Mouse (Mus musculus): ENCODE measurements around the gene Zmiz1. TPM values are rescaled to one million over a fixed set of nuclear protein-coding genes. Genes with fewer than 3 reads are reported as not detected.
A peak's percentile ranks its signal among the peaks of the same experiment; 100 is the strongest.

Zmiz1 gene
- polyA plus RNA-seq, 1 experiment from 2014 or later = 37.0 TPM

- Histone ChIP-seq H3K9ac (ENCODE audit: low read length) (no peak overlapping the region; the same call in 1 of the 2 replicates), H3K4me1 (ENCODE audit: control insufficient read depth, insufficient read depth, low read length) (0 out of 2 replicates have a peak, but pooled peaks cover 3% of the 10 kb centered on the region), H3K9me3 (replicated peaks; ENCODE audit: control insufficient read depth, low read length) (no peaks in the 10 kb centered on the region), H3K36me3 (ENCODE audit: control insufficient read depth, insufficient read depth, low read length) (no peaks in the 10 kb centered on the region), H3K4me2 (ENCODE audit: low read length) (no peak overlapping the region), H3K27me3 (replicated peaks; ENCODE audit: control insufficient read depth, insufficient read depth, low read length) (no peaks in the 10 kb centered on the region), H3K27ac (ENCODE audit: low read depth, low read length) (no peak overlapping the region; the same call in 1 of the 2 replicates), H3K4me3 (ENCODE audit: low read depth, low read length) (no peak overlapping the region)
- DNase-seq (ENCODE audit: low spot score) = peak; percentile 68
- 77% methylated on average over 5 of the region's 5 CpGs for WGBS
- no peak for ATAC-seq
Observed at GRCm38 (mm10) chr14:25707691-25708181, 248.8 kb downstream of the Zmiz1 start.

GRCm38 (mm10) chr14:25708451-25708850 is 249.5 kb downstream of the Zmiz1 start:
- Histone ChIP-seq H3K36me3 (ENCODE audit: control insufficient read depth, insufficient read depth, low read length) (no peaks in the 10 kb centered on the region), H3K27ac (ENCODE audit: low read depth, low read length) (no peak overlapping the region), H3K4me2 (ENCODE audit: low read length) (no peak overlapping the region), H3K4me3 (ENCODE audit: low read depth, low read length) (no peak overlapping the region), H3K9me3 (replicated peaks; ENCODE audit: control insufficient read depth, low read length) (no peaks in the 10 kb centered on the region), H3K9ac (ENCODE audit: low read length) (no peak overlapping the region), H3K27me3 (replicated peaks; ENCODE audit: control insufficient read depth, insufficient read depth, low read length) (no peaks in the 10 kb centered on the region), H3K4me1 (ENCODE audit: control insufficient read depth, insufficient read depth, low read length) (0 out of 2 replicates have a peak, but pooled peaks cover 3% of the 10 kb centered on the region)
- ATAC-seq (no peak), DNase-seq (ENCODE audit: low spot score) (no peak)
- 75% methylated on average over 4 of the region's 4 CpGs for WGBS

GRCm38 (mm10) chr14:25708917-25709316 is 249.9 kb downstream of the Zmiz1 start:
- ATAC-seq (no peak), DNase-seq (ENCODE audit: low spot score) (no peak)
- Histone ChIP-seq H3K36me3 (ENCODE audit: control insufficient read depth, insufficient read depth, low read length) (no peaks in the 10 kb centered on the region), H3K4me3 (ENCODE audit: low read depth, low read length) (no peak overlapping the region), H3K27ac (ENCODE audit: low read depth, low read length) (no peak overlapping the region), H3K9me3 (replicated peaks; ENCODE audit: control insufficient read depth, low read length) (no peaks in the 10 kb centered on the region), H3K27me3 (replicated peaks; ENCODE audit: control insufficient read depth, insufficient read depth, low read length) (no peaks in the 10 kb centered on the region), H3K4me2 (ENCODE audit: low read length) (no peak overlapping the region), H3K4me1 (ENCODE audit: control insufficient read depth, insufficient read depth, low read length) (0 out of 2 replicates have a peak, but pooled peaks cover 3% of the 10 kb centered on the region), H3K9ac (ENCODE audit: low read length) (no peak overlapping the region)
- 71% methylated on average over 2 of the region's 2 CpGs for whole genome bisulfite sequencing

DNA sequence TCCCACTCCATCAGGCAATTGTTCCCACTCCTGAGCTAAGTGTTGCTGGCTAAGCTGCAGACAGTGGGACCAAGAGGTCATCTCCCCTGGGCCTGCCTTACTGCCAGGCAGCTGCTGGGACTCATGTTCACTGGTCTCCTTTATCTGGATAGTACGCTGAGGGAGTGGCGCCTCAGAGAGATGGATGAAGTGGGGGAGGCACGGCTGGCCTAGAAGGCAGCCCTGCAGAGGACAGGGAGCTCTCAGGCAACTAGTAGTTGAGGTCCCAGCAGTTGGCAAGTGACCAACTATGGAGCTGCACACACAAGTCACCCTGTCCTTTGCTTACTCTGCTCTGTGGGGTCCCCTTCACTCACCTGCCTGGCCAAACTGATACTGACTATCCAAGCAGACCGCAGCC is 251.1 kb downstream of the Zmiz1 start:
- Histone ChIP-seq H3K4me2 (ENCODE audit: low read length) (no peak overlapping the region), H3K27ac (ENCODE audit: low read depth, low read length) (no peak overlapping the region), H3K36me3 (ENCODE audit: control insufficient read depth, insufficient read depth, low read length) (no peaks in the 10 kb centered on the region), H3K9me3 (replicated peaks; ENCODE audit: control insufficient read depth, low read length) (no peaks in the 10 kb centered on the region), H3K4me1 (ENCODE audit: control insufficient read depth, insufficient read depth, low read length) (0 out of 2 replicates have a peak, but pooled peaks cover 3% of the 10 kb centered on the region), H3K27me3 (replicated peaks; ENCODE audit: control insufficient read depth, insufficient read depth, low read length) (no peaks in the 10 kb centered on the region), H3K4me3 (ENCODE audit: low read depth, low read length) (no peak overlapping the region), H3K9ac (ENCODE audit: low read length) (no peak overlapping the region)
- no peak for ATAC-seq
- WGBS = 79% methylated on average over 4 of the region's 4 CpGs
- DNase-seq (ENCODE audit: low spot score) = no peak

GRCm38 (mm10) chr14:25710681-25711080 is 251.7 kb downstream of the Zmiz1 start:
- H3K4me2 ChIP-seq (ENCODE audit: low read length) = no peak overlapping the region
- H3K27me3 ChIP-seq (replicated peaks; ENCODE audit: control insufficient read depth, insufficient read depth, low read length) = no peaks in the 10 kb centered on the region
- H3K36me3 ChIP-seq (ENCODE audit: control insufficient read depth, insufficient read depth, low read length) = no peaks in the 10 kb centered on the region
- no peak for DNase-seq (ENCODE audit: low spot score)
- H3K27ac ChIP-seq (ENCODE audit: low read depth, low read length) = no peak overlapping the region
- ATAC-seq = no peak
- 0 out of 2 replicates have a peak, but pooled peaks cover 3% of the 10 kb centered on the region for H3K4me1 ChIP-seq (ENCODE audit: control insufficient read depth, insufficient read depth, low read length)
- no peak overlapping the region for H3K9ac ChIP-seq (ENCODE audit: low read length)
- H3K4me3 ChIP-seq (ENCODE audit: low read depth, low read length) = no peak overlapping the region
- WGBS = 77% methylated on average over 4 of the region's 4 CpGs
- H3K9me3 ChIP-seq (replicated peaks; ENCODE audit: control insufficient read depth, low read length) = no peaks in the 10 kb centered on the region

- no peak overlapping the region for H3K4me2 ChIP-seq (ENCODE audit: low read length)
- 65% methylated on average over 7 of the region's 7 CpGs for WGBS
- no peaks in the 10 kb centered on the region for H3K9me3 ChIP-seq (replicated peaks; ENCODE audit: control insufficient read depth, low read length)
- no peaks in the 10 kb centered on the region for H3K36me3 ChIP-seq (ENCODE audit: control insufficient read depth, insufficient read depth, low read length)
- H3K27me3 ChIP-seq (replicated peaks; ENCODE audit: control insufficient read depth, insufficient read depth, low read length) = no peaks in the 10 kb centered on the region
- no peak overlapping the region for H3K9ac ChIP-seq (ENCODE audit: low read length)
- no peak for DNase-seq (ENCODE audit: low spot score)
- H3K4me3 ChIP-seq (ENCODE audit: low read depth, low read length) = no peak overlapping the region
- ATAC-seq = no peak
- 0 out of 2 replicates have a peak, but pooled peaks cover 3% of the 10 kb centered on the region for H3K4me1 ChIP-seq (ENCODE audit: control insufficient read depth, insufficient read depth, low read length)
- H3K27ac ChIP-seq (ENCODE audit: low read depth, low read length) = no peak overlapping the region
Observed at GRCm38 (mm10) chr14:25711177-25711576, 252.2 kb downstream of the Zmiz1 start.

DNA sequence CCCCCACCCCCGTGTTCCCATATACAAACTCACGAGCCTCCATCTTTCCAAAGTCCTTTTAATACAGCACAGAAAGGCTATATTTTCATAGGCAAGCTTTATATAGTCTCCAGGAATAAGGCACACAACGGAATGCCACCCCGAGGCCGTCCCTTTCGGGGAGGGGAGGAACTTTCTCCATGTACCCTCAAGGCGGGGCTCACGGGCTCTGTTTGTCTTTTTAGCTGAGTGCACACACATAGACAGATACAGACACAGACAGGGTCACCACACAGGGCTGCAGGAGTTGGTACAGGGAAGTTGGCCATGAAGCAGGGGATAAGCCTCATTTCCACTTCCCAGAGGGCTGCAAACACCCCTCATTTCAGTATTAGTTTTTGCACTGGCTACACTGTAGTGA is 252.6 kb downstream of the Zmiz1 start:
- no peaks in the 10 kb centered on the region for H3K27me3 ChIP-seq (replicated peaks; ENCODE audit: control insufficient read depth, insufficient read depth, low read length)
- H3K4me3 ChIP-seq (ENCODE audit: low read depth, low read length) = no peak overlapping the region
- no peak for ATAC-seq
- 0 out of 2 replicates have a peak, but pooled peaks cover 3% of the 10 kb centered on the region for H3K4me1 ChIP-seq (ENCODE audit: control insufficient read depth, insufficient read depth, low read length)
- WGBS = 58% methylated on average over 8 of the region's 8 CpGs
- no peaks in the 10 kb centered on the region for H3K9me3 ChIP-seq (replicated peaks; ENCODE audit: control insufficient read depth, low read length)
- no peak overlapping the region for H3K4me2 ChIP-seq (ENCODE audit: low read length)
- H3K27ac ChIP-seq (ENCODE audit: low read depth, low read length) = no peak overlapping the region
- H3K9ac ChIP-seq (ENCODE audit: low read length) = no peak overlapping the region
- no peak for DNase-seq (ENCODE audit: low spot score)
- H3K36me3 ChIP-seq (ENCODE audit: control insufficient read depth, insufficient read depth, low read length) = no peaks in the 10 kb centered on the region

- H3K4me3 ChIP-seq (ENCODE audit: low read depth, low read length) = no peak overlapping the region
- DNase-seq (ENCODE audit: low spot score) = peak; percentile 39
- 0 out of 2 replicates have a peak, but pooled peaks have one; percentile 32 for ATAC-seq
Observed at GRCm38 (mm10) chr14:25713443-25713842, 254.5 kb downstream of the Zmiz1 start.

More at GRCm38 (mm10) chr14:25713443-25713842, 254.5 kb downstream of the Zmiz1 start:
- Histone ChIP-seq H3K4me1 (ENCODE audit: control insufficient read depth, insufficient read depth, low read length) (0 out of 2 replicates have a peak, but pooled peaks cover 3% of the 10 kb centered on the region), H3K27me3 (replicated peaks; ENCODE audit: control insufficient read depth, insufficient read depth, low read length) (no peaks in the 10 kb centered on the region), H3K4me2 (ENCODE audit: low read length) (no peak overlapping the region), H3K27ac (ENCODE audit: low read depth, low read length) (no peak overlapping the region), H3K9me3 (replicated peaks; ENCODE audit: control insufficient read depth, low read length) (no peaks in the 10 kb centered on the region), H3K36me3 (ENCODE audit: control insufficient read depth, insufficient read depth, low read length) (no peaks in the 10 kb centered on the region), H3K9ac (ENCODE audit: low read length) (no peak overlapping the region)
- 21% methylated on average over 4 of the region's 4 CpGs for WGBS

All from forebrain, embryonic 14.5 days (tissue).